Mouse (Mus musculus) liver, adult 2 months (tissue): Measurements from ENCODE around the gene Rhot2.

Source experiments
- CTCF ChIP-seq: fragments of 200-500 bp; IDR thresholded peaks from 2 replicates; pipeline ENCODE4 v1.5.1; 2011; ENCODE audit warnings: low read depth, low read length, control low read depth
- POLR2A ChIP-seq: fragments of 200-500 bp; IDR thresholded peaks from 2 replicates; pipeline ENCODE4 v1.6.1; 2011; ENCODE audit warnings: low read length, control low read depth; ENCODE audit not compliant: insufficient read depth; ENCODE audit errors: extremely low read depth

- TF ChIP-seq POLR2A (no peak), CTCF (no peak)
Measured at GRCm38 (mm10) chr17:25806507-25806906, 38.1 kb downstream of the Rhot2 start.
